Mouse (Mus musculus) layer of hippocampus, adult 2 months (tissue): ENCODE measurements around the gene Uhrf1. TPM values are rescaled to one million over a fixed set of nuclear protein-coding genes. Genes with fewer than 3 reads are reported as not detected.

ENCODE experiments used
- DNase-seq, 2 experiments: peaks; one replicate each; pipeline ENCODE4 v3.0.0; 2022; ENCODE audit warnings: low spot score in 2 of 2
- H3K27ac ChIP-seq: fragments of 200-600 bp; 2 replicates; pipeline ENCODE4 v1.8.1; 2022
- H3K4me3 ChIP-seq: fragments of 200-600 bp; 2 replicates; pipeline ENCODE4 v1.8.1; 2022; ENCODE audit warnings: mild to moderate bottlenecking
- CTCF ChIP-seq: fragments of 200-600 bp; conservative IDR thresholded peaks from 2 replicates; pipeline ENCODE4 v1.8.1; 2022; ENCODE audit warnings: antibody characterized with exemption, mild to moderate bottlenecking, moderate library complexity
- total RNA-seq, 2 experiments: library from RNA; stranded (reverse); gene quantifications; 2 replicates each; pipeline ENCODE4 v1.2.3; 2021

Gene Uhrf1
- total RNA-seq, 2 experiments from 2014 or later: 1.7 to 2.1 TPM

GRCm38 (mm10) chr17:56279481-56280155 is 23.5 kb upstream of the Uhrf1 start:
- no peak for DNase-seq
- no peak overlapping the region for H3K4me3 ChIP-seq
- TF ChIP-seq CTCF: no peak
- no peak overlapping the region for H3K27ac ChIP-seq

- DNase-seq: no peak
- Histone ChIP-seq H3K27ac (peak overlapping the region; percentile 70; the same call in 1 of the 2 replicates), H3K4me3 (no peak overlapping the region)
- TF ChIP-seq CTCF: no peak
Measured at GRCm38 (mm10) chr17:56281193-56281592, 21.9 kb upstream of the Uhrf1 start.

GRCm38 (mm10) chr17:56282802-56283201 is 20.3 kb upstream of the Uhrf1 start:
- no peak for TF ChIP-seq CTCF
- Histone ChIP-seq H3K4me3 (no peak overlapping the region), H3K27ac (peak overlapping the region; percentile 90)
- DNase-seq: peak; percentile 49 to 59

GRCm38 (mm10) chr17:56283316-56283715 is 19.8 kb upstream of the Uhrf1 start:
- peak; percentile 20; the same call in 1 of the 2 replicates for TF ChIP-seq CTCF
- Histone ChIP-seq H3K27ac (peak overlapping the region; percentile 90), H3K4me3 (no peak overlapping the region)
- peak; percentile 52 to 57 for DNase-seq

GRCm38 (mm10) chr17:56285995-56286394 is 17.1 kb upstream of the Uhrf1 start:
- no peak for DNase-seq
- TF ChIP-seq CTCF: no peak

GRCm38 (mm10) chr17:56287830-56288229 is 15.3 kb upstream of the Uhrf1 start:
- no peak for DNase-seq
- H3K27ac ChIP-seq: peak overlapping the region; percentile 87; the same call in 1 of the 2 replicates
- no peak overlapping the region for H3K4me3 ChIP-seq
- no peak for TF ChIP-seq CTCF

More at GRCm38 (mm10) chr17:56285995-56286394, 17.1 kb upstream of the Uhrf1 start:
- Histone ChIP-seq H3K4me3 (no peak overlapping the region), H3K27ac (no peak overlapping the region)

GRCm38 (mm10) chr17:56288866-56289265 is 14.3 kb upstream of the Uhrf1 start:
- Histone ChIP-seq H3K4me3 (no peak overlapping the region; the same call in 1 of the 2 replicates), H3K27ac (peak overlapping the region; percentile 87)
- no peak for DNase-seq
- TF ChIP-seq CTCF: no peak

GRCm38 (mm10) chr17:56289371-56290331 is 13.5 kb upstream of the Uhrf1 start:
- DNase-seq: no peak
- no peak for TF ChIP-seq CTCF
- Histone ChIP-seq H3K27ac (peak overlapping the region; percentile 87), H3K4me3 (peak overlapping the region; percentile 48)

- Histone ChIP-seq H3K27ac (peak overlapping the region; percentile 87), H3K4me3 (peak overlapping the region; percentile 48)
- peak; percentile 63 to 76 for DNase-seq
- no peak for TF ChIP-seq CTCF
Measured at GRCm38 (mm10) chr17:56290388-56291170, 12.5 kb upstream of the Uhrf1 start.

GRCm38 (mm10) chr17:56291171-56291511 is 12.0 kb upstream of the Uhrf1 start:
- peak; percentile 60 to 68 for DNase-seq
- H3K27ac ChIP-seq: peak overlapping the region; percentile 87
- peak; percentile 96 for TF ChIP-seq CTCF
- H3K4me3 ChIP-seq: peak overlapping the region; percentile 48

GRCm38 (mm10) chr17:56291826-56292475 is 11.2 kb upstream of the Uhrf1 start:
- no peak for TF ChIP-seq CTCF
- H3K27ac ChIP-seq: peak overlapping the region; percentile 87; the same call in 1 of the 2 replicates
- no peak overlapping the region for H3K4me3 ChIP-seq
- DNase-seq: no peak
